Comparison of ENCODE assay signal across 9 mouse cellular contexts in the genomic region with DNA sequence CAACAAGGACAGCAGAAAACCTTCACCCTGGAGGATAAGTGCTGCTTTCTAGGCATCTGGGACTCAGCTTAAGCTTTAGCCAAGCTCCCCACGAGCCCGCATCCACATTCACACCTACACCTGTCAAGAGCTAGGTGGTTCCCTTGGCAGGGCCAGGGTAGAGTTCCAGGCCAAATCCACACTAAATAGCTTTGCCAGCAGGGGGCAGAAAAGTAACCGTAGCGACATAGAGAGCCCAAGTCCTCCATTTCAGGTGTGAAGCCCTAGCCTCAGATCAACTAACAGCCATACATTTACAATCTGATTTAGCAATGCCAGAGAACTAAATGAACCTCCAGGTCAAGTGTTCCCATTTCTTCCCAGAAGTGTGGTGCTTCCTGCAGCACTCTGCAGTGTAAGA.
A peak's percentile ranks its signal among the peaks of the same experiment; 100 is the strongest.
DNase-seq lines count a peak whose midpoint lies in the region; ATAC-seq and TF ChIP-seq lines count a peak whose summit lies in the region.
"Had no signal": no experiment of that assay in that cellular context is flagged by ENCODE, and none has a peak within 500 bp of the region (broad histone marks: within the 10 kb centered on the region; RNA-seq: fewer than 3 reads in every experiment).

No protein-coding gene starts in this region.

- H3K4me1 ChIP-seq in hindbrain, embryonic 11.5 days (replicated peaks; ENCODE audit: control insufficient read depth, insufficient read depth, low read length): no peaks in the 10 kb centered on the region
- peaks cover 6% of the 10 kb centered on the region; the same call in 1 of the 2 replicates for H3K4me1 ChIP-seq in hindbrain, embryonic 10.5 days (replicated peaks)
- H3K4me1 ChIP-seq in stomach, postnatal 0 days (replicated peaks; ENCODE audit: control insufficient read depth, insufficient read depth): no peaks in the 10 kb centered on the region

- TF ChIP-seq CTCF in stomach, postnatal 0 days (IDR thresholded peaks at IDR 0.05; ENCODE audit: low read depth): peak; percentile 52

- H3K36me3 ChIP-seq in hindbrain, embryonic 11.5 days (ENCODE audit: control insufficient read depth, insufficient read depth, low read length): no peaks in the 10 kb centered on the region
- no peaks in the 10 kb centered on the region for H3K36me3 ChIP-seq in hindbrain, embryonic 10.5 days
- H3K36me3 ChIP-seq in stomach, postnatal 0 days (ENCODE audit: control insufficient read depth, insufficient read depth, low read length): no peaks in the 10 kb centered on the region

- intact Hi-C loops in left cerebral cortex, postnatal 4 days (cut with DNase I): loop anchor here (5.0 to 10.0 kb wide), 3 partner anchors 145 to 842 kb away; no protein-coding TSS in a partner anchor

- no peak overlapping the region for H3K4me3 ChIP-seq in hindbrain, embryonic 11.5 days (ENCODE audit: low read depth, low read length)
- H3K4me3 ChIP-seq in hindbrain, embryonic 10.5 days: no peak overlapping the region
- no peak overlapping the region for H3K4me3 ChIP-seq in stomach, postnatal 0 days (ENCODE audit: low read depth, low read length)

- peak; percentile 31 for DNase-seq in hindbrain, embryonic 11.5 days (ENCODE audit: low spot score)
- DNase-seq in hindbrain, embryonic 10.5 days (ENCODE audit: low spot score): no peak
- peak; percentile 7 for DNase-seq in thymus, postnatal 4 days
- no peak for DNase-seq in thymus, adult 18-20 months
- DNase-seq in left cerebral cortex, postnatal 4 days: peak; percentile 4
- DNase-seq in stomach, postnatal 0 days (ENCODE audit: low spot score): peak; percentile 13
- DNase-seq in gastrocnemius, postnatal 10 days: no peak
- no peak for DNase-seq in natural killer cell, adult 2 months (ENCODE audit: low spot score in 2 of 2)

- no peak overlapping the region for H3K9ac ChIP-seq in hindbrain, embryonic 11.5 days (ENCODE audit: low read depth, low read length)
- no peak overlapping the region for H3K9ac ChIP-seq in stomach, postnatal 0 days (ENCODE audit: low read length)

- no peak overlapping the region for H3K4me2 ChIP-seq in hindbrain, embryonic 11.5 days (replicated peaks; ENCODE audit: low read depth, low read length)
- no peak overlapping the region for H3K4me2 ChIP-seq in stomach, postnatal 0 days (replicated peaks; ENCODE audit: low read depth)

- H3K27ac ChIP-seq in hindbrain, embryonic 11.5 days (ENCODE audit: low read depth, low read length): no peak overlapping the region
- no peak overlapping the region for H3K27ac ChIP-seq in hindbrain, embryonic 10.5 days
- H3K27ac ChIP-seq in stomach, postnatal 0 days (replicated peaks): no peak overlapping the region

- no peaks in the 10 kb centered on the region for H3K9me3 ChIP-seq in hindbrain, embryonic 11.5 days (ENCODE audit: control insufficient read depth, low read length)
- H3K9me3 ChIP-seq in hindbrain, embryonic 10.5 days: no peaks in the 10 kb centered on the region
- no peaks in the 10 kb centered on the region for H3K9me3 ChIP-seq in stomach, postnatal 0 days (ENCODE audit: control insufficient read depth, low read length)

- H3K27me3 ChIP-seq in hindbrain, embryonic 11.5 days (ENCODE audit: control insufficient read depth, insufficient read depth, low read length): no peaks in the 10 kb centered on the region
- H3K27me3 ChIP-seq in hindbrain, embryonic 10.5 days (ENCODE audit: insufficient read depth, poor library complexity, severe bottlenecking): peaks cover 59% of the 10 kb centered on the region
- no peaks in the 10 kb centered on the region for H3K27me3 ChIP-seq in stomach, postnatal 0 days (ENCODE audit: control insufficient read depth, insufficient read depth, low read length)

- 40% methylated on average over 4 of the region's 4 CpGs for WGBS in hindbrain, embryonic 11.5 days
- 34% methylated on average over 4 of the region's 4 CpGs for WGBS in hindbrain, embryonic 10.5 days
- 35% methylated on average over 4 of the region's 4 CpGs for WGBS in stomach, postnatal 0 days

- TF ChIP-seq EP300 in stomach, postnatal 0 days (optimal IDR thresholded peaks at IDR 0.05): no peak

- ATAC-seq in hindbrain, embryonic 11.5 days (ENCODE audit: low FRiP score): no peak
- ATAC-seq in stomach, postnatal 0 days (ENCODE audit: low FRiP score, low TSS enrichment): no peak
- ATAC-seq: intestine, embryonic 16.5 days had no signal

Comparison
In these comparisons a context has a peak if more than half of its experiments do, and no peak if none do; other contexts are left out.
1. DNase-seq: peak in hindbrain, embryonic 11.5 days (single experiment), thymus, postnatal 4 days (single experiment), left cerebral cortex, postnatal 4 days (single experiment) and stomach, postnatal 0 days (single experiment); none in hindbrain, embryonic 10.5 days (single experiment), thymus, adult 18-20 months (0 of 2), gastrocnemius, postnatal 10 days (single experiment) and natural killer cell, adult 2 months (0 of 2).